Mouse (Mus musculus): Measurements from ENCODE around the gene Crcp.

DNA sequence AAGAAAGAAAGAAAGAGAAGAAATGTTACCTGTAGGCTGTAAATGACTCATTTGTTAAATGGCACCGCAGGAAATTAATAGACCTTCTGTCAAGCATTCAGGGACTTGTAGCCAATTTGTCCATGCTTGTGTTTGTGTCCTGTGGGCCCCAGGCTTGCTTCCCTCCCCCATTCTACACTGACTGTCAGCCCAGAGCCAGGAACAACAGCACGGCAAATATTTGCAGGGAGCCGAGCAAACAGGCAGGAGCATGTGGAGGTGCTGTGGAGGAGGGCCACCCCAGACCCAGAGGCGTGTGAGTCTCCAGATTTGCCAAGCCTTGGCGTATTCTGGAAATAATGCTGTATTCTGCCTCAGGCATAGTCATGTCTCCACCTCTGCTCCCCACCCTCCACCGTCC is 45.4 kb downstream of the Crcp start:
- no peak for TF ChIP-seq CTCF (IDR thresholded peaks at IDR 0.05; ENCODE audit: extremely low read depth, insufficient read depth, low read length)
- TF ChIP-seq POLR2A (IDR thresholded peaks at IDR 0.05; ENCODE audit: extremely low read depth, insufficient read depth, low read length) = no peak

Data from cortical plate, adult 2 months (tissue).